Mouse (Mus musculus): ENCODE results near the gene Rinl. TPM values are rescaled to one million over a fixed set of nuclear protein-coding genes. Genes with fewer than 3 reads are reported as not detected.

Rinl gene
- total RNA-seq, 2 experiments from 2014 or later, result 2.6 to 4.5 TPM

GRCm38 (mm10) chr7:28823932-28824331 is 35.2 kb downstream of the Rinl start:
- TF ChIP-seq CTCF (conservative IDR thresholded peaks at IDR 0.05), result no peak

GRCm38 (mm10) chr7:28824941-28825685 is 36.3 kb downstream of the Rinl start, which contains the start of gene Ech1:
TSS of gene Ech1 (plus strand) at chr7:28825217.
- TF ChIP-seq CTCF (conservative IDR thresholded peaks at IDR 0.05), result no peak
- Histone ChIP-seq H3K27ac (peak within 1 kb of the TSS; percentile 93), H3K4me3 (peak within 1 kb of the TSS; percentile 78)
- DNase-seq (ENCODE audit: low spot score in 2 of 2), result peak; percentile 85 to 91

More at GRCm38 (mm10) chr7:28823932-28824331, 35.2 kb downstream of the Rinl start:
- no peak overlapping the region for H3K4me3 ChIP-seq
- DNase-seq (ENCODE audit: low spot score in 2 of 2), result no peak
- peak overlapping the region; percentile 93 for H3K27ac ChIP-seq

DNA sequence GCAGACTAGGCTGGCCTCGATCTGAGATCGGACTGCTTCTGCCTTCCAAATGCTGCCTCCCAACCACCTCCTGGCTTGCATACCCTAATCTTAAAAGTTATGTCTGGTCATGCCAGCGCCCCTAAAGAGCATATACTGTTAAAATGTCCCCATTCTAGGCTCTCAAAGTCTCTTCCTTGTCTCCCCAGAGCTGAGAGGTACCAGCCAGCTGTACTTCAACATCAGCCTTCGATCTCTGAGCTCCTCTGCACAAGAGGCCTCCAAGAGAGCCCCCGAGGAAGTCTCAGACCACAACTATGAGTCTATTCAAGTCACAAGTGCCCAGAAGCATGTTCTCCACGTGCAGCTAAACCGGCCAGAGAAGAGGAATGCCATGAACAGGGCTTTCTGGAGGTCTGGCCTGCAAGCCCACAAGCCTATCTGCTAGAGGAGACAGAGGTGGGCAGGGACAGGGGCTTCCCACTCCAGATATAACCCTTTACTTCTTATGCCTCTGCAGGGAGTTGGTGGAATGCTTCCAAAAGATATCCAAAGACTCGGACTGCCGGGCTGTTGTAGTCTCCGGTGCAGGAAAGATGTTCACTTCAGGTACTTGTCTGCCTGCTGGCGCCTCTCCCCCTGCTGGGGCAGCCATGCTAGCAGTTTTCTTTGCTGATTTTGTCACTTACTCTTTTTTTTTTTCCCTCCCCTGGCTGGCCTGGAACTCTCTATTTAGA is 37.1 kb downstream of the Rinl start:
- no peak for DNase-seq (ENCODE audit: low spot score in 2 of 2)
- peak overlapping the region; percentile 93 for H3K27ac ChIP-seq
- peak; percentile 44 for TF ChIP-seq CTCF (conservative IDR thresholded peaks at IDR 0.05)
- peak overlapping the region; percentile 78 for H3K4me3 ChIP-seq

GRCm38 (mm10) chr7:28826402-28826772 is 37.6 kb downstream of the Rinl start:
- Histone ChIP-seq H3K4me3 (peak overlapping the region; percentile 78; the same call in 1 of the 2 replicates), H3K27ac (peak overlapping the region; percentile 93)
- TF ChIP-seq CTCF (conservative IDR thresholded peaks at IDR 0.05), result no peak
- no peak for DNase-seq (ENCODE audit: low spot score in 2 of 2)

- no peak overlapping the region for H3K4me3 ChIP-seq
- peak; percentile 75 to 87 for DNase-seq (ENCODE audit: low spot score in 2 of 2)
- no peak for TF ChIP-seq CTCF (conservative IDR thresholded peaks at IDR 0.05)
- peak overlapping the region; percentile 75; the same call in 1 of the 2 replicates for H3K27ac ChIP-seq
Observed at GRCm38 (mm10) chr7:28827338-28827737, 38.6 kb downstream of the Rinl start.

DNA sequence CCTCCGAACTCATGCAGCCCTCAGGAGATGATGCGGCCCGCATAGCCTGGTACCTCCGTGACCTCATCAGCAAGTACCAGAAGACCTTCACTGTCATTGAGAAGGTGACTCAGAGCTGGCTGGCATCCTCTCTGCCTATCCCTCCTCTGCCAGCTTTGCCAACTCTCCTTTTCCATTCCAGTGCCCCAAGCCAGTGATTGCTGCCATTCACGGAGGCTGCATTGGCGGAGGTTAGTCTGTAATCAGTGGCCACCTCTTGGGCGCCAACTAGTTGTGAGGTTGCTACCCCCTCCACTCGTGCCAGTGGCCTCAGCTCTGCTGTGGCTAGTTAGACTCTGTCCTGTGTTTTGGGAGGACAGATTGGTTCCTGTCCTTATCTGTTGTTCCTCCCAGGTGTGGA is 41.1 kb downstream of the Rinl start:
- Histone ChIP-seq H3K4me3 (no peak overlapping the region), H3K27ac (peak overlapping the region; percentile 36; the same call in 1 of the 2 replicates)
- peak in 1 of 2 experiments; percentile 7 for DNase-seq (ENCODE audit: low spot score in 2 of 2)
- no peak for TF ChIP-seq CTCF (conservative IDR thresholded peaks at IDR 0.05)

- DNase-seq (ENCODE audit: low spot score in 2 of 2), result no peak
- TF ChIP-seq CTCF (conservative IDR thresholded peaks at IDR 0.05), result no peak
- H3K27ac ChIP-seq, result peak overlapping the region; percentile 36; the same call in 1 of the 2 replicates
- no peak overlapping the region for H3K4me3 ChIP-seq
Observed at GRCm38 (mm10) chr7:28830981-28831380, 42.2 kb downstream of the Rinl start.

GRCm38 (mm10) chr7:28831411-28832125 is 42.8 kb downstream of the Rinl start:
- no peak overlapping the region for H3K4me3 ChIP-seq
- no peak for DNase-seq (ENCODE audit: low spot score in 2 of 2)
- no peak for TF ChIP-seq CTCF (conservative IDR thresholded peaks at IDR 0.05)
- no peak overlapping the region for H3K27ac ChIP-seq

- H3K4me3 ChIP-seq, result no peak overlapping the region
- TF ChIP-seq CTCF (conservative IDR thresholded peaks at IDR 0.05), result no peak
- H3K27ac ChIP-seq, result no peak overlapping the region
- no peak for DNase-seq (ENCODE audit: low spot score in 2 of 2)
Observed at GRCm38 (mm10) chr7:28832137-28832536, 43.4 kb downstream of the Rinl start.

GRCm38 (mm10) chr7:28833723-28834347 is 45.1 kb downstream of the Rinl start, which contains the start of gene Lgals4:
TSS of gene Lgals4 (plus strand) at chr7:28833854.
- TF ChIP-seq CTCF (conservative IDR thresholded peaks at IDR 0.05), result no peak
- DNase-seq (ENCODE audit: low spot score in 2 of 2), result no peak

DNA sequence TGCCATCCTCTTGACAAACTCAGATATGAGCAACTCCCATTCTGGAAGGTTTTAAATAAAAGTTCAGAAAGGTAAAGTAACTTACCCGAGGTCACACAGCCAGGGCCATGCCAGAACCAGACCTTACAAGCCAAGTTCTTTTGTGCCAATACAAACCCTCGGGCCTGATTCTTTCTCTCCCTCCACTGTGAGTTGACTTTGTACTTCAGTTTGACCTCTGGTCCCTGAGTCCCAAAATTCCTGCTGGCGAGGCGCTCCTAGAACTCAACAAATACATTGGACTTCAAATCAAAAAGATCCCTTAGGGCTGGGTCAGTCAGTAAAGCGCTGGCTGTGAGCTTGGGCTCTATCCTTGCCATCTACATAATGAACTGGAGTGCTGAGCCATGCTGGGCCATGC is 48.2 kb downstream of the Rinl start:
- DNase-seq (ENCODE audit: low spot score in 2 of 2), result no peak
- TF ChIP-seq CTCF (conservative IDR thresholded peaks at IDR 0.05), result no peak
- Histone ChIP-seq H3K4me3 (no peak overlapping the region), H3K27ac (no peak overlapping the region)

More at GRCm38 (mm10) chr7:28833723-28834347, 45.1 kb downstream of the Rinl start, which contains the start of gene Lgals4:
- Histone ChIP-seq H3K27ac (no peak within 1 kb of the TSS), H3K4me3 (no peak within 1 kb of the TSS)

GRCm38 (mm10) chr7:28838331-28838730 is 49.6 kb downstream of the Rinl start:
- Histone ChIP-seq H3K4me3 (no peak overlapping the region), H3K27ac (no peak overlapping the region)
- TF ChIP-seq CTCF (conservative IDR thresholded peaks at IDR 0.05), result no peak
- DNase-seq (ENCODE audit: low spot score in 2 of 2), result no peak

All from layer of hippocampus, adult 2 months (tissue).